Mouse (Mus musculus): ENCODE data around the gene Etfdh.
"Not testable (repeated sequence)": the region's sequence is repeated elsewhere in the genome, so short reads cannot be mapped to it uniquely, and the experiment has no call there.

Gene Etfdh

GRCm38 (mm10) chr3:79576865-79577264 lies 52.4 kb downstream of the Etfdh start:
- DNase-seq (ENCODE audit: extremely low spot score), result no peak

DNA sequence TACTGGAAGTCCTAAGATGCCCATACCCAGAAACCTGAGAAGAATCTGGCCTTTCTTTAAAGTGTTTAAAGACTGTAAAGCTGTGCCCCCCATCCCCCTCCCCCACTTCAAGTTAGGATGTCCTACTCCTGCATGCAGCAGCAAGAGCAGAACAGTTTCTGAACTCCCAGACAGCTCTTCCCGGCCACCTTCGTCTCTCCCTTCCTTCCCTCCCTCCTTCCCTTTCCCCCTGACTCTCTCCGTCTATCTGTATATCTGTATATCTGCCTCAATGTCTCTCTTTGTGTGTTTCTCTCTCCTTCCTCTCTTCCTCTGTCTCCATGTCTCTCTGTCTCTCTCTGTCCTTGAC lies 52.9 kb downstream of the Etfdh start:
- DNase-seq (ENCODE audit: extremely low spot score), result no peak

DNA sequence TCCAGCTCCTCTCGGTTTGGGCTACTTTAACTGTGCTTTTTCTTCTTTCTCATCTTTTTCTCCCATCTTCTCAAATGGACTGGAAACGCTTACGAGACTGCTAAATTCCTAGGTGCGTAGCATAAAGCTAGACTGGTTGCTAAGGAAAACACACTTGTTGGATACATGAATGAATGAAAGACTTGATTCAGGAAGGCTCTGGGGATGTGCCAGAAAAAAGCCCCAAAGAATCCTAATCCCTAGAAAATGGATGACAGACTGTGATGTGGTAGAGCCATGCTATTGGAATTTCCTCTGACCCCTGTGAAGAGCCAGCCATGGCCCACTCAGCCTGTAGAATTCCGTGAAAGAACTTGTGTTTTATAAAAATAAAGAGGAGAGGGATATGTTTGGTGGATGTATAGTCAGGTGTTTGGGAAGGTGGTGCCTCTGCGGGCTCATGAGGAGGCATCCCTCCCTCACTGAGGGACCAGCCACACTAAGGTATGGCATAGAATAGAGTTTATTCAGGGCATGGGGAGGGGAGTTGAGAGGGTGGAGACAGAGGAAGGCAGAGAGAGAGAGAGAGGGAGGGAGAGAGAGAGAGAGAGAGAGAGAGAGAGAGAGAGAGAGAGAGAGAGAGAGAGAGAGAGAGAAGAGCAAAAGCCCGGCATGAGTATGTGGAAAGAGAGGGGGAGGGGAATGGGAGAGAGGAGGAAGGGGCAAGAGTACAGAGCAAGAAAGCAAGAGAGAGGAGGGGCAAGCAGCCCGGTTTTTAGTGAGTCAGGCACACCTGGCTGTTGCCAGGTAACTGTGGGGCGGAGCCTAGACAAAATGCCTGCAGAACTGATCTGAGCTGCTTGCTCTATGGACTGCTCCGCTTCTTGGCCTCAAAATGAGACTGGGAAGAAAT lies 53.5 kb downstream of the Etfdh start:
- peak; percentile 28 for DNase-seq (ENCODE audit: extremely low spot score)

DNA sequence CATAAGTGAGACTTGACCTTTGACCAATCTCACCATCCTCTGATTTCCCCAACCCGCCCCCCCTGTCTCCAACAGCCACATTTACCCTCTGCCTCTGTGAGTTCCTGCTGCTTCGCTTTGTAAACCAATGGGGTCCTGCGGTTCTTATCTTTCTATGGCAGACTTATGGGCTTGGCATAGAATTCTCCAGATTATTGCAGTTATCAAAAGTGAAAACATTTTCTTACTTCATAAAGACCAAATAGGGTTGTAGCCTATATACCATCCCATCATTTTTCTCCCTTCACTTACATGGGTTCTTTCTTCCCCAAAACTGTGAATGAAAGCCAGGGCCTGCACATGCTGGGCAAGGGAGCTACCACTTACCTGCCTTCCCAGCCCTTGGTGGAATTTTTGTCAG lies 55.0 kb downstream of the Etfdh start:
- no peak for DNase-seq (ENCODE audit: extremely low spot score)

DNA sequence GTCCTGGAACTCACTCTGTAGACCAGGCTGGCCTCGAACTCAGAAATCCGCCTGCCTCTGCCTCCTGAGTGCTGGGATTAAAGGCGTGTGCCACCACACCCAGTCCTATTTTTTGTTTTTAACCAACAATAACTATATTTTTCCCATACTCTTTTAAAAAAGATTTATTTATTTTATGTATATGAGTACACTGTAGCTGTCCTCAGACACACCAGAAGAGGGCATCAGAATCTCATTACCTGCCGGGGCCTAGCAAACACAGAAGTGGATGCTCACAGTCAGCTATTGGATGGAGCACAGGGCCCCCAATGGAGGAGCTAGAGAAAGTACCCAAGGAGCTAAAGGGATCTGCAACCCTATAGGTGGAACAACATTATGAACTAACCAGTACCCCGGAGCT lies 55.9 kb downstream of the Etfdh start:
- not testable (repeated sequence) for DNase-seq (ENCODE audit: extremely low spot score)

DNA sequence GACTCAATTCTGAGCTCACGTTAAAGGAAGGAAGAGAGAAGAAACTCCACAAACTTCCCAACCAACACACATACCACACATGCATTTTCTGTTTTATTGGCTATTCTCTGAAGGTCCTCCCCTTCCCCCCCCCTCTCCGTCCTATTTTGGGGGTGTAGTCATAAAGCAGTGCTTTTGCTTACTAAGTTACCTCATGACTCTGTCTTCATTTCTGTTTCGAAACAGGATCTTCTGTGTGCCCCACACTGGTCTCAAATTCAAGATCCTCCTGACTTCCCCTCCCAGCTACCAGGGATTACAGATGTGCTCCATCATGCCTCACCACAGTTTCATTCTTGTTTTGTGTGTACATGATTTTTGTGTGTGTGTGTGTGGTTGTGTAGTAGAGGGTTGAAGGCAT lies 56.9 kb downstream of the Etfdh start:
- DNase-seq (ENCODE audit: extremely low spot score), result no peak

DNA sequence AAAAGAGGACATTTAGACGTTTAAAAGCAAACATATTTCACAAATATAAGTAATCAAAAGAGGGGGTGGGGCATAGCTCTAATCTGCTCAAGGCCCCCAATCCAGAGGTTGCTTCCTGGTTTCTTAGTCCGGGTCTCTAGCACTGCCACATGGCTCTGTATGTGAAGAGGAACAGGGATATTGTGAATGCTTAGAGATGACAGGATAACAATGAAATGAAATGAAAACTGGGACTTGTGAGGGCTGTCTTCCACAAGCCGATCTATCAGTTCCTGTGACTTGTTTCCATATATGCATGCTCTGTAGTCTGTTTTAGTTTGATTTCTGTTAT lies 60.0 kb downstream of the Etfdh start:
- DNase-seq (ENCODE audit: extremely low spot score), result no peak

GRCm38 (mm10) chr3:79568629-79569350 lies 60.5 kb downstream of the Etfdh start:
- DNase-seq (ENCODE audit: extremely low spot score), result no peak

DNA sequence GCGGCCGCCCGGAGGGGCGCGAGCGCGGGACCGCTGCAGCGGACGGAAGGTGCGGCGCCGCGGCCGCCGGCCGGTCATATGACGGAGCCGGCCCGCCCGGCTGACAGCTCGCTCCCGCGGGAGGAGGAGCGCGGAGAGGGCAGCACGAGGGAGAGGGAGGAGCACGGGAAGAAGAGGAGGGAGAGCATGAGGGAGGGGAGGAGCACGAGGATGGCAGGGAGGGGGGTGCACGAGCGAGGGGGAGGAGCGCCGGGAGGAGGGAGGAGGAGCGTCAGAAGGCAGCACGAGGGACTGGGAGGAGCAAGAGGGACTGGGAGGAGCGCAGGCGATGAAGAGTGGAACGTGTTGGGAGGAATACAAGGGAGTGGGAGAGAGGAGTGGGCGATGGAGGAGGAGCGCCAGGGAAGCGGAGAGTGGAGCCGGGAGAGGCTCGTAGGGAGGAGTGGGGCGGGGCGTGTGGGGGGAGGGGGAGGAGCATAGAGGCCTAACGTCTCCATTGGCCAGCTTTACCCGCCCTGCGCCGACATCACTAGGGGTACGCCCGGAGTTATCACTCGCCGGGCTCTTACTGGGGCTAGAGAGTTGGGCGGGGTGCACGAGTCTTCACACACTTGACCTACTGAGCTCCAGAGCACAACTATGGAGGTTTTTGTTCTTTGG lies 61.5 kb downstream of the Etfdh start, which contains the start of gene Fnip2:
TSS of gene Fnip2 (minus strand) at position 94 of the 660 bp plus-strand sequence.
- peak; percentile 95 for DNase-seq (ENCODE audit: extremely low spot score)

GRCm38 (mm10) chr3:79566716-79567691 lies 62.3 kb downstream of the Etfdh start:
- DNase-seq (ENCODE audit: extremely low spot score), result peak; percentile 68

DNA sequence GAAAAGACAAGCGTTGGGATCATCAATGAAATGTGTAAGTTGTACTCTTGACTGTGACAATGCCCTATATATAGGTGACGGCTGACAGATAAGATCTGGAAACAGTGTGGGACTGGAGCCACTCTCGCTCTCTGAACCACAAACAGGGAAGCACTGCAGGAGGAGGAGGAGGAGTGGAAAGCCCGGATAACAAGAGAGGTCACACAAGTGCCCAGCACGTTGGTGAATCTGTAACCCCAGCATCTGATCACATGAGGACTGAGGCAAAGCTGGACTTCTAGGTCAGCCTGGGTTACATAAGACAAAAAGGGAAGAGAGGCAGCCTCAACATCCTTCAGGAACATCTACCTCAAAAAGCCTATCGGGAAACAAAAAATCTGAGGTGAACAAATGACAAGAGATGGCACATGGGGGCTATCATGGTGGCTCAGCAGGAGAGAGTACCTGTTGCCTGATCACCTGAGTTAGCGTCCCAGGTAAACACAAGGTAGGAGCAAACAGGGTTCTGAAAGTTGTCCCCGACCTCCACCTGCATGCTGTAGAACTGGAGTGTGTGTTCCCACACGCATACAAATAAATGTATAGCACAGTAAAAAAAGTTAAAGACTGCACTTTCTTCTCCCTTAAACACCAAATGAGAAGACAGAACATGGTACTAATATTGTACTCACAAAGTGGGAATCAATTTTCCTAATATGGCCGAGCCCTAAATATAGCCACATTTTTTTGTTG lies 64.3 kb downstream of the Etfdh start:
- no peak for DNase-seq (ENCODE audit: extremely low spot score)

DNA sequence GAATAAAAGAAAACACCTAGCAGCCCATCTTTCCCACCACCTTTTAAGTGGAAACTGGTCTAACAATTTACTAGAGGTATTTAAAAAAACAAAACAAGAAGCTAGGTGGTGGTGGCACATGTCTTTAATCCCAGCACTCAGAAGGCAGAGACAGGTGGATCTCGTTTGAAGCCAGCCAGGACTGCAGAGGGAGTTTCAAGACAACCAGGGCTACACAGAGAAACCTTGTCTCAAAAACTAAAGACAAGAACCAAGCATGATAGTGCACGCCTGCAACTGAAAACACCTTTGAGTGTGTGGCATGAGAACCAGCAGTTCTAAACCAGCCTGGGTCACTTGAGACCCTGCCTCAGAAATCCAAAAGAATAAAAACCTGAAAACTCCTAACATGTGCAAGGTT lies 65.8 kb downstream of the Etfdh start:
- no peak for DNase-seq (ENCODE audit: extremely low spot score)

- DNase-seq (ENCODE audit: extremely low spot score), result no peak
Observed at GRCm38 (mm10) chr3:79561784-79562715, 67.2 kb downstream of the Etfdh start.

GRCm38 (mm10) chr3:79560555-79560954 lies 68.7 kb downstream of the Etfdh start:
- DNase-seq (ENCODE audit: extremely low spot score), result no peak

- DNase-seq (ENCODE audit: extremely low spot score), result no peak
Observed at GRCm38 (mm10) chr3:79559773-79560045, 69.6 kb downstream of the Etfdh start.

- DNase-seq (ENCODE audit: extremely low spot score), result no peak
Observed at GRCm38 (mm10) chr3:79559021-79559772, 70.1 kb downstream of the Etfdh start.

DNA sequence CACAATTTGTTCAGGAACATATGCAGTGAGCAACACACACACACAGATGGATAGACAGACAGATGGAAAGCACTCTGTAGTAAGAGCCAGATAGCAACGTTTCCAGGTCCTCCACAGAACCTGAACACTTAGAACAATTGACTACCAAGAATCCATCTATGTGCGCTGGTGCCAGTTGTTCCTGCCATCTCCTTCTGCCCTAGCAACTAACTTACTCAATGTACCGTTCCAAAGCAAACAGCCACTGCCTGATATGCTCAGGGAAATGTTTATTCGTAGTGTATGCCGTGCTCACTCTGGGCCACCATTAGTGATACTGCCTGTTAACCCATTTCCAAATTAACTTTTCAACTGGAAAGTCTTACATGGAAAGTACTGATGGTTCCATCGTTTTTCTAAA lies 74.2 kb downstream of the Etfdh start:
- no peak for DNase-seq (ENCODE audit: extremely low spot score)
